Mouse (Mus musculus) small intestine, adult 2 months (tissue): ENCODE results near the gene Dnaaf3.

Experiments used
- CTCF ChIP-seq: fragments of 200-500 bp; IDR thresholded peaks from 2 replicates; pipeline ENCODE4 v1.5.1; 2012; ENCODE audit warnings: low read depth, mild to moderate bottlenecking, control low read depth, inconsistent platforms, low read length, moderate library complexity, mixed read lengths; ENCODE audit not compliant: insufficient replicate concordance, insufficient read length; ENCODE audit errors: extremely low read depth
- POLR2A ChIP-seq: fragments of 200-500 bp; IDR thresholded peaks from 2 replicates; pipeline ENCODE4 v1.6.1; 2012; ENCODE audit warnings: low read depth, mild to moderate bottlenecking, control low read depth, inconsistent platforms, low read length, moderate library complexity

DNA sequence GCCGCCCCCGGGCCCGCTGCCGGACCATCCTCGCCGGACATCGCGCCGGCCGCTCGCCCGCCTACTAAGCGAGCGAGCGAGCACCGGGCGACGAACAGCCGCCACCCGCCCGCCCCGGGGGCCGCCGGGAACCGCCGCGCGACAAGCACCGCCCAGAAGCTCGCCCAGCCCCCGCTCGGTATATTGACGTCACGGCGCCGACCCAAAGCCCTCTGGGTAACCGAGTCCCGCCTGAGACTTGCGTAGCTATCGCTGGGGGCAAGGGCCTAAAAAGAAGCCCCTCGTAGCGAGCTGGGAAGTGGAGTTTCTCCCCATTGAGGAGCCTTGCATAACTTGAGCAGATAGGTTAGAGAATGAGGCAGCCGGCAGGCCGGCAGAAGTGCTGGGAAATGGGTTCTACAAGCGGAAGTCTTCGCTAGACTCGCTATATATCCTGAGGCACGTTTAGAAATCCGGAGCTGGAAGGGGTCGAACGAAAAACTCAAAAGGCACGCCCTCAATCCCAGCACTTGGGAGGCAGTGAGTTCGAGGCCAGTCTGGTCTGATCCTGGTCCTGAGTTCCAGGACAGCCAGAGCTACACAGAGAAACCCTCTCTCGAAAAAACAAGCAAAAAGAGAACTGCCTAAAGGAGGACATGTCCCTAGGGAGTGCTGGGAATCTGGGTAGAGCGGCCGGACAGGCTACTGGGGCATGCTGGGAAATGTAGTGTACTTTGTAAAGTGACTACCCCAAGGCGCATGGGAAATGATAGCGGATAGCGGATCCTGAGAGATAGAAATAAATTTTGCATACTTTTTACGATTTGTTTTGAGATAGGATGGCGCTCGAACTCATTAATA lies 30.5 kb downstream of the Dnaaf3 start, which contains the start of gene Ppp1r12c:
- TF ChIP-seq POLR2A (peak; percentile 70), CTCF (peak; percentile 26; the same call in 1 of the 2 replicates)
